Mouse (Mus musculus): Measurements from ENCODE around the gene Car7.

DNA sequence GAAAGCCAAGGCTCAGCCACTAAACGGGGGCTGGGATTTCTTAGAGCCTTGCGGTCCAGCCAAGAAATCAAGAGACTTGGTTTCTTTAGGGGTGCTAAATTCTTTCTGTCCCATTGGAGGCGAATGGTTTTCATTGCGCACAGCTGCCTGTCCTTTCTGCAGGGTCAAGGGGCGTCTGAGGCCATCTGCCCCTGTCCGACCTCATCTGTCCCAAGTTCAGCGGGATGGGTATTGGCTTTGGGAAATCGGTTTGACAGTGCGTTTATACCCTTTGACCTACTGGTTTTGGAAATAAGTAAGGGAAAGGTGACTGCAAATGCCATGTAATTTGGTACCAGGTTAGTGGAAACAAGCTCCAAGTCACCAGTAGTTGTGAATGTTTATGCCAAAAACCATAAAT, 57.4 kb downstream of the Car7 start:
- TF ChIP-seq CTCF (IDR thresholded peaks at IDR 0.05; ENCODE audit: extremely low read depth, insufficient read length, insufficient replicate concordance, low read depth, low read length) = no peak
- no peak for TF ChIP-seq POLR2A (IDR thresholded peaks at IDR 0.05; ENCODE audit: low read depth, low read length)

Measured in small intestine, adult 2 months (tissue).